Mouse (Mus musculus): ENCODE results near the gene Ahcyl1.

DNA sequence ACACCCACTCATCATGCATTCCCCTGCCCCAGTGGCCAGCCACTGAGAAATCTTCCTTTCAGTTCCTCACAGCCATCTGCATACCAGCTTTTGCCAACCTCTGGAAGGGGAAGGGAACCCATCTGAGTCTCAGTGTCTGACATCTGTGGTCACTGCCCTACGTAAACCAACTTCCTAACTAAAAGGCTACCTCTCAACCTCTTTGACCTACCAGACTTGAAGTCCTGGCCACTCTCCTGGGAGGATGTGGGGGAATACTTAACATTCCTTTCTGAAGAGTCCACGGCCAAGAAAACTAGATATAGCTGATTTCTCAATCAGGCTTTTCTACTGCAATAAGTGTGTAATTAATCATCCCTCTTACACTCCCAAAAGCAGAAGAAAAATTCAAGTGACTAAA lies 9.8 kb upstream of the Ahcyl1 start:
- TF ChIP-seq CTCF (IDR thresholded peaks at IDR 0.05; ENCODE audit: borderline replicate concordance, insufficient read depth, low read length) (no peak), POLR2A (IDR thresholded peaks at IDR 0.05; ENCODE audit: low read depth, low read length) (no peak)
